Mouse (Mus musculus): Measurements from ENCODE around the gene 2610507B11Rik.

GRCm38 (mm10) chr11:78246318-78247011, 15.1 kb upstream of the 2610507B11Rik start:
- TF ChIP-seq CTCF (IDR thresholded peaks at IDR 0.05; ENCODE audit: borderline replicate concordance, control insufficient read depth, extremely low read depth, insufficient read depth, low read length, poor library complexity), result no peak
- TF ChIP-seq POLR2A (IDR thresholded peaks at IDR 0.05; ENCODE audit: control insufficient read depth, extremely low read depth, insufficient read depth, low read length, poor library complexity), result no peak
